Comparison of ENCODE assay signal across 8 mouse cellular contexts in the genomic region with DNA sequence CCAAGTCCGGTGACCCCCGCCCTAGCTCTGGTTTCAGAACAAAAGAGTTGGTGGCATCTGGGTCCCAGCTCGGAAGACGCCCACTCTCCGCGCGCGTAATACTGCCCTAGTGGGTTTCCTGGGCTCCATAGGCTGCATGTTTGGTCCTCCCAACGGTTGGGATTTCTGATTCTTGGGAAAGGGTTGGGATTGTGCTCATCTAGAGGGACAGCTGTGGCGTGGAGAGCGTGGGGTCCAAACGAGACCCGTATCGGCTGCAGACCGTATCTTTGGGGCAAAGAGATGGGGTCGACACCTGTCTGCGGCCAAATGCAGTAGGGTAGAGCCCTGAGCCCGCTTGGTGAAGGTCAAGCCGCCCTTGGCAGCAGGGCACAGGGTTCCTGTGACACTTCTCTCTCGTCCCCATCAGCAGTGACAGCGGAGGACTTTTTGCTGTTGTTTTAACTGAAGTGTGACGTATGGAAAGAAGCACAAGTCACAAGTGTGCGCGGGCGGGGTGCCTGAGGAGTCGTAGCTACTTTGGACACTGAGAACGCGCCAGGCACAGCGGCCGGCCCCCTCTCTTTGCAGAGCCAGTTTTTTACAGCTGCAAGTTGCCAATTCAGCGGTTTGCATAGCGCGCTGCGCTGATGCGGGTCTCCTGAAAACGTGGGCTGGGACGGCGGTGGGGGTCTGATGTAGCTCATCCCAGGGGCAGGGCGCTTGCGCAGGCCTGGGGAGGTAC. TPM values are rescaled to one million over a fixed set of nuclear protein-coding genes. Genes with fewer than 3 reads are reported as not detected.
DNase-seq lines count a peak whose midpoint lies in the region; ATAC-seq and TF ChIP-seq lines count a peak whose summit lies in the region.

No protein-coding gene starts in this region.

- H3K27me3 ChIP-seq in forebrain, embryonic 11.5 days (ENCODE audit: control insufficient read depth, insufficient read depth, low read length), result peaks cover 20% of the 10 kb centered on the region
- H3K27me3 ChIP-seq in heart, embryonic 15.5 days, result peaks cover 3% of the 10 kb centered on the region; the same call in 1 of the 2 replicates
- H3K27me3 ChIP-seq in liver, embryonic 14.5 days (ENCODE audit: control insufficient read depth, insufficient read depth, low read length), result peaks cover 31% of the 10 kb centered on the region

- peaks cover 2% of the 10 kb centered on the region; the same call in 1 of the 2 replicates for H3K4me1 ChIP-seq in forebrain, embryonic 11.5 days (replicated peaks; ENCODE audit: control insufficient read depth, insufficient read depth, low read length)
- H3K4me1 ChIP-seq in heart, embryonic 15.5 days (replicated peaks), result peaks cover 19% of the 10 kb centered on the region
- no peaks in the 10 kb centered on the region for H3K4me1 ChIP-seq in liver, embryonic 14.5 days (replicated peaks; ENCODE audit: control insufficient read depth in 2 of 2, insufficient read depth in 2 of 2, low read length in 1 of 2)

- H3K27ac ChIP-seq in forebrain, embryonic 11.5 days (ENCODE audit: low read depth, low read length), result no peak overlapping the region
- peak overlapping the region; percentile 86 for H3K27ac ChIP-seq in heart, embryonic 15.5 days
- H3K27ac ChIP-seq in liver, embryonic 14.5 days, result no peak overlapping the region

- no peaks in the 10 kb centered on the region for H3K36me3 ChIP-seq in forebrain, embryonic 11.5 days (ENCODE audit: control insufficient read depth, insufficient read depth, low read length)
- H3K36me3 ChIP-seq in heart, embryonic 15.5 days, result no peaks in the 10 kb centered on the region
- H3K36me3 ChIP-seq in liver, embryonic 14.5 days (replicated peaks; ENCODE audit: control insufficient read depth, insufficient read depth, low read depth), result no peaks in the 10 kb centered on the region

- TF ChIP-seq EP300 in liver, embryonic 14.5 days (IDR thresholded peaks at IDR 0.05; ENCODE audit: low read depth), result no peak

- TF ChIP-seq CTCF in liver, embryonic 14.5 days (IDR thresholded peaks at IDR 0.05; ENCODE audit: low read depth), result no peak

- H3K4me2 ChIP-seq in forebrain, embryonic 11.5 days (ENCODE audit: low read depth, low read length, severe bottlenecking), result peak overlapping the region; percentile 97
- peak overlapping the region; percentile 95 for H3K4me2 ChIP-seq in heart, embryonic 15.5 days
- peak overlapping the region; percentile 70 for H3K4me2 ChIP-seq in liver, embryonic 14.5 days (ENCODE audit: low read depth)

- peak overlapping the region; percentile 64; the same call in 1 of the 2 replicates for H3K9ac ChIP-seq in forebrain, embryonic 11.5 days (ENCODE audit: low read length)
- peak overlapping the region; percentile 79 for H3K9ac ChIP-seq in heart, embryonic 15.5 days
- H3K9ac ChIP-seq in liver, embryonic 14.5 days (replicated peaks), result no peak overlapping the region

- under 1% methylated on average over 40 of the region's 40 CpGs for WGBS in forebrain, embryonic 11.5 days
- under 1% methylated on average over 40 of the region's 40 CpGs for WGBS in heart, embryonic 15.5 days
- 2% methylated on average over 40 of the region's 40 CpGs for WGBS in liver, embryonic 14.5 days (ENCODE audit: insufficient replicate concordance)

- DNase-seq in 3T3-L1 (ENCODE audit: low read depth, low spot score), result peak; percentile 71
- DNase-seq in adrenal gland, postnatal 14 days, result peak; percentile 79
- DNase-seq in forebrain, embryonic 11.5 days (ENCODE audit: low spot score), result peak; percentile 59
- peak; percentile 83 for DNase-seq in kidney, postnatal 14 days
- DNase-seq in liver, embryonic 14.5 days (ENCODE audit: low read depth in 3 of 3, low spot score in 3 of 3), result no peak
- peak; percentile 72 to 77 for DNase-seq in natural killer cell, adult 2 months (ENCODE audit: low spot score in 2 of 2)
- peak; percentile 23 to 26 for DNase-seq in thymus, adult 18-20 months

- peak; percentile 14; the same call in 1 of the 2 replicates for ATAC-seq in forebrain, embryonic 11.5 days (replicated peaks; ENCODE audit: low FRiP score)
- ATAC-seq in heart, embryonic 15.5 days (replicated peaks; ENCODE audit: insufficient number of reproducible peaks, insufficient read depth, low FRiP score, low read depth), result 0 out of 2 replicates have a peak, but pooled peaks have one; percentile 4
- ATAC-seq in liver, embryonic 14.5 days (ENCODE audit: insufficient read depth), result no peak; the same call in 1 of the 2 replicates

- H3K4me3 ChIP-seq in forebrain, embryonic 11.5 days (ENCODE audit: low read depth, low read length), result peak overlapping the region; percentile 61
- H3K4me3 ChIP-seq in heart, embryonic 15.5 days, result peak overlapping the region; percentile 90
- H3K4me3 ChIP-seq in liver, embryonic 14.5 days (ENCODE audit: insufficient read depth in 1 of 2, low read depth in 2 of 2, low read length in 2 of 2), result peak overlapping the region; percentile 49 to 57

- H3K9me3 ChIP-seq in forebrain, embryonic 11.5 days (ENCODE audit: control insufficient read depth, low read length), result no peaks in the 10 kb centered on the region
- no peaks in the 10 kb centered on the region for H3K9me3 ChIP-seq in heart, embryonic 15.5 days (replicated peaks)
- no peaks in the 10 kb centered on the region for H3K9me3 ChIP-seq in liver, embryonic 14.5 days (ENCODE audit: control insufficient read depth, low read length)

RNA-seq across cellular contexts. Expression of gene Metrnl, which starts 1.7 kb away (rescaled TPM):
- 32.8 and 48.8 TPM in 2 replicates for total RNA-seq in adrenal gland, postnatal 14 days (2021)
- 4.8 and 6.4 TPM in 2 replicates for polyA plus RNA-seq in forebrain, embryonic 11.5 days (2014; fragmentation: Nextera tagmentation; extraction: Ambion mirVana)
- polyA plus RNA-seq in heart, embryonic 15.5 days (2015; fragmentation: Nextera tagmentation; extraction: Ambion mirVana), result 19.5 and 25.5 TPM in 2 replicates
- 1.8 and 2.1 TPM in 2 replicates for polyA plus RNA-seq in liver, embryonic 14.5 days (2012; rRNA removed)
- 3.1 and 3.4 TPM in 2 replicates for polyA plus RNA-seq in liver, embryonic 14.5 days (2014; fragmentation: Nextera tagmentation; extraction: Ambion mirVana)

RNA-seq across cellular contexts. Expression of gene B3gntl1, which starts 30.1 kb away (rescaled TPM):
- 8.6 and 10.1 TPM in 2 replicates for total RNA-seq in adrenal gland, postnatal 14 days (2021)
- 7.4 and 7.6 TPM in 2 replicates for polyA plus RNA-seq in forebrain, embryonic 11.5 days (2014; fragmentation: Nextera tagmentation; extraction: Ambion mirVana)
- polyA plus RNA-seq in heart, embryonic 15.5 days (2015; fragmentation: Nextera tagmentation; extraction: Ambion mirVana), result 5.4 and 6.6 TPM in 2 replicates
- polyA plus RNA-seq in liver, embryonic 14.5 days (2012; rRNA removed), result 1.5 and 1.6 TPM in 2 replicates
- polyA plus RNA-seq in liver, embryonic 14.5 days (2014; fragmentation: Nextera tagmentation; extraction: Ambion mirVana), result 0.91 and 1.2 TPM in 2 replicates

Comparison
In these comparisons a context has a peak if more than half of its experiments do, and no peak if none do; other contexts are left out.
1. DNase-seq: peak in 3T3-L1 (single experiment), adrenal gland, postnatal 14 days (single experiment), forebrain, embryonic 11.5 days (single experiment), kidney, postnatal 14 days (single experiment), natural killer cell, adult 2 months (2 of 2) and thymus, adult 18-20 months (2 of 2); none in liver, embryonic 14.5 days (0 of 3).
2. Peak in every context shown above with its lines, with median percentiles within 50 percentile points of each other: H3K4me2 ChIP-seq and H3K4me3 ChIP-seq.